Mouse (Mus musculus): ENCODE measurements around the gene Fkbp7.
A peak's percentile ranks its signal among the peaks of the same experiment; 100 is the strongest.

Gene Fkbp7

GRCm38 (mm10) chr2:76672966-76673392 is at the start of gene Fkbp7:
Fkbp7 (minus strand) TSS chr2:76673116.
- peak; percentile 91 for DNase-seq

DNA sequence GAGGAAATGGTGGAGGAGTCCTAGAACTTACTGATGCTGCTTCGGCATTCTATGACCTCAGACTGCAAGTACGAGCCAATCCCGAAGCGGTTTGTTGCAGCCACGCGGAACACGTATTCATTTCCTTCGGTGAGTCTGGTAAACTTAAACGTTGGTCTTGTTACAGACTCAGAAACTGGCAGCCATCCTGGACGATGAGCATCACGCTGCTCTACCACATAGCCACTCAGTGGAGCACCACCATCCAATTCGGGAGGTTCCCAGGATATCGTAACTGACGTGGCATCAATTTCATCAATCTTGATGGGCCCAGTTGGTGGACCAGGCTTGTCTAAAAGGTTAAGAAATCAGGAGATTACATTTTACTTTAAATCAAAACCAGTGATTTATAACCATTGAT is 46.7 kb upstream of the Fkbp7 start:
- no peak for DNase-seq

- DNase-seq, result no peak
Observed at GRCm38 (mm10) chr2:76714984-76715383, 42.1 kb upstream of the Fkbp7 start.

DNA sequence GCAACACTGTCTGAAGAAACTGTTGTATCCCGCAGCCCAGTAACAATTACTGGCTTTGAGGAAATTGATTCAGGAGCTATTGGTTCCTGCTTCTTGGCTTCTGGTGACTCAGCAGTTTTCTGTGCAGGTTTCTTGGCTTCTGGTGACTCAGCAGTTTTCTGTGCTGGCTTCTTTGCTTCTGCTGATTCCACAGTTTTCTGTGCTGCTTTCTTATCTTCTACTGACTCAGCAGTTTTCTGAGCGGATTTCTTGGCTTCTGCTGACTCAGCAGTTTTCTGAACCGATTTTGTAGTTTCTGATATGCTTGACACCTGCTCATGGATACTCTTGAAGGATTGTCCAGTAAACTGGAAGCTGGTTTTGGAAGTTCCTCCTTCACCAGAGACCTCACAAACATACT is 35.6 kb upstream of the Fkbp7 start:
- no peak for DNase-seq

GRCm38 (mm10) chr2:76705655-76706054 is 32.7 kb upstream of the Fkbp7 start:
- DNase-seq, result no peak

GRCm38 (mm10) chr2:76702751-76703150 is 29.8 kb upstream of the Fkbp7 start:
- no peak for DNase-seq

- DNase-seq, result no peak
Observed at GRCm38 (mm10) chr2:76702188-76702587, 29.3 kb upstream of the Fkbp7 start.

GRCm38 (mm10) chr2:76695290-76695689 is 22.4 kb upstream of the Fkbp7 start:
- DNase-seq, result no peak

DNA sequence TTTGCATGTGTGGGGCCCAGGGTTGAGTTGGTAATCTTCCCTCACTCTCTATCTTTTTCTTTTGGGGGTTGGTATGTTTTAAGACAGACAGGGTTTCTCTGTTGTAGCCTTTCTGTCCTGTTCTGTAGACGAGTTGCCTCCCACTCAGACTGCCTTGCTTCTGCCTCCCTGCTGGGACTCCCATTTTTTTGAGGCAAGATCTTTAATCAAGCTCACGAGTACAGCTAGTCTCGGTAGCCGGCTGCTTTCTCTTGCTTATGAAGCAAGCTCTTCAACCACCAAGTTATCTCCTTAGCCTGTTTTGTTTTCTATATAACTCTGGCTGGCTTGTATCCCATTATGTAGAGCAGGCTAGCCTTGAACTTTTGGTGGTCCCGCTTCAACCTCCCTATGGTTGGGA is 20.8 kb upstream of the Fkbp7 start:
- no peak for DNase-seq

- no peak for DNase-seq
Observed at GRCm38 (mm10) chr2:76690436-76691204, 17.7 kb upstream of the Fkbp7 start.

GRCm38 (mm10) chr2:76688162-76688561 is 15.2 kb upstream of the Fkbp7 start:
- DNase-seq, result no peak

DNA sequence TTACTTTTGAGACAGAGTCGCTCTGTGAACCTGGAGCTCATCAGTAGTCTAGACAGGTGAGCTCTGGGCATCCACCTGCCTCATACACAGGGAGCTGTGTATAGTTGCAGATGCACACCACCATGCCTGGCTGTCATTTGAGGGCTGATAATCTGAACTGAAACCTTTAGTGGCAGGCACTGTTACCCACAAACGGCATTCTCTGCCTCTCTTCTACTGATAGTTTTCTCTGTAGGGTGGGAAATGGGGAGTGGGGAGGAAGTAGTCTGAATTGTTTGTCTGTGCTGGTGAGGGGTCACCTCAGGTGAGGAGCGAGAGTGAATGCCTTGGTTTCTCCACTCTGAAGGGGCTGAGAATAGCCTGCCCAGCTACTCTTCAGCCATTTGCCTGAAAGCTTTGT is 14.7 kb upstream of the Fkbp7 start:
- no peak for DNase-seq

GRCm38 (mm10) chr2:76686986-76687385 is 14.1 kb upstream of the Fkbp7 start:
- no peak for DNase-seq

- no peak for DNase-seq
Observed at GRCm38 (mm10) chr2:76682301-76682700, 9.4 kb upstream of the Fkbp7 start.

- DNase-seq, result no peak
Observed at GRCm38 (mm10) chr2:76676401-76677226, 3.7 kb upstream of the Fkbp7 start.

- no peak for DNase-seq
Observed at GRCm38 (mm10) chr2:76675949-76676348, 3.0 kb upstream of the Fkbp7 start.

DNA sequence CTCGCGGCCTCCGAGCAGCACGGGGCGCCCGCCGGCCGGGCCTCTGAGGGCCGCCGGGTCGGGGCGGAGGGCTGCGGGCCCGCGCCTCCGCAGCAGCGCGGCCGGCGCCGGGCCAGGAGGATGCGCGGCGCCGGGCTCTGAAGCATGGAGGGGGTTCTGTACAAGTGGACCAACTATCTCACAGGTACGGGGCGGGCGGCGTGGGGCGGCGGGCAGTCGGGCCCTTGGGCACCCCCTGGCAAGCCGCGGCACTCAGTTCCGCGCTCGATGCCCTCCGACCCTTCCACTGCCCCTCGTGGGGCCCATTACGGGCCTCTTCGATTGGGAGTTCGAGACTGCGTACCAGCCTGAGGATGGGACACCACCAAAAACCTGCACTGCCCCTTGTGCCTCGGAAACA is 2.5 kb upstream of the Fkbp7 start:
- peak; percentile 42 for DNase-seq

DNA sequence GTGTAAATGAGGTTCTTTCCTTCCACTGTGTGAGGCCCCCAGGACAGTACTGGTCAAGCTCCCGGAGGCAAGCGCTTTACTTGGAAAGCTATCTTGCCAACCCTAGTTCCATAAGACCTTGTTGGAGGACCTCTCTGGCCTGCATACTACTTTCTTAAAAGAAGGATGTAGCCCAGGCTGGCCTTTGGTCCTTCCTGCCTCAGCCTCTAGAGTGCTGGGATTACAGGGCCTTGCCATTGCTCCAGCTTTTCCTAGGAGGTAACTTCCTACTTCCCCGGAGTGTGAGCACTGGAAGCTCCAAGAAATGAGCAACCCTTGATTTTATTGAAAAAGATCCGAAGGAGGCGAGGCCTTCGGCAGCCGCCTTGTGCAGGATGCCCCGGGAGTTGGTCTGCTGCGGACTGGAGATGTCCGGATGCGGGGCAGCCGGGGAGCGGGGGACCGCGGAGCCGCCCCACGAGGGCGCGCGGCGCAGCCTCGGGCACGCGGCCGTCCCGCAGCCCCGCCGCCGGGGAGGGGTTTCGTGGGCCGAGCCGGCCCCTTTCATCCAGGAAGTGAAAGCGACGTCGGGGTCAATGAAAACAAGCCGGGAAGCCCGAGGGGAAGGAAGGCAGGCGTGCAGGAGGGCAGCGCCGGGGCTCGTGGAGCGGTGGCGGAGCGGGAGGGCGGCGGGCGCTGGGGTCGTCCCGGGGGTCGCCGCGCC is 2.0 kb upstream of the Fkbp7 start, which contains the start of gene Plekha3:
TSS of gene Plekha3 (plus strand) at position 557 of the 703 bp plus-strand sequence.
- DNase-seq, result peak; percentile 83

DNA sequence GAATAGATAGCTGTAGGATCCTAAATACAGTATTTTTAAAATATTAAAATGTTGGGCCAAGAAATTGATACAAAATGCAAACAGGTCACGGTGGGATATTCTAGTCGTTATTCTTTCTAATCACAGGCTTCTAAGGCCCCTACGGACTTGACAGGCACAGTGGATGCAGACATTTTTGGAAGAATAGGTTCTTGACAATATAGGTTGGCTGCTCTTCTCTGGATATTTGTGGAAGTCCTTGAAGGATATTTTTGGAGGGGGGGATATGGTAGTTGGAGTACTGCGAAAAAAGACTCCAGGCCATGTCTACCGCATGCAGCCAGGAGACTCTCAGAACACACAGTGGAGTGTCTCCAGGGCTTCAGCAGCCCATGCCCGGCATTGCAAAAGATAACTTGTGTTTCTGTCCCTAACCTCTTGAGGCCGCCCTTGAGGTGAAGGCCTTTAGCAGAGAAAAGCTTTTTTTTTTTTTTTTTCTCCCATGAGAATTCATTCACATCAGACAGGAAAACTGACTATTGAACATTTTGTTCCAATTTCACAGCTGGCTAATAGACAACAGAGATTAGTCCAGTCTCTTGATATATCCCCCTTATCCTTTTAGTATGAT is 661 bp upstream of the Fkbp7 start:
- DNase-seq, result peak; percentile 79

DNA sequence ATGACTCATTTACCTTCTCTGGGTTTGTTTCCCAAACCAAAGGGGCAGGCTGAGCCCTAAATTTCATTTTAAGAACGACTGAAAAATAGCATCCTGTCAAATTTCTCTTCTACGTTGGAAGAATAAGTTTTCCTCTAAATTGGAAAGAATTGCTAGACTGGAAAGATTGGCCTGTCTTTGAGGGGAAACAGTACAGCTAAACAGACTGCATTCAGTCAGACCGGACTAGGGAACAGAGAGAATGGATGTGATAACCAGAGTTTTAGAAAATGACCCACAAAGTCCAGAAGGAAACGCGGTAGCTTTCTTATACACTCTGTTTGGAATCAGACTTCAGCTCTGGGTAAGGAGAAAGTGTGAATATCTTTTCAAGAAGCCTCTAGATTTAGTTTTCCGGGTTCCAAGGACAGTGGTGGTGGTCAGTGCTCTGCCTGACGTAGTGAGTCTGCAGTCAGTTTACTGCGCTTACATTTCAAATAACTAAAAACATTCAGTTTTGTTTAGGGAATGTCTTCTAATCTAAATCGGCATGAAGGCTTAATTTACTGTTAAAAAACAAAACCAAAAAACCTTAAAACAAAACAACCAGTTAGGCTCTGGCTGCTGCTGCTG is 676 bp downstream of the Fkbp7 start:
- DNase-seq, result no peak

- no peak for DNase-seq
Observed at GRCm38 (mm10) chr2:76671641-76672040, 1.3 kb downstream of the Fkbp7 start.

DNA sequence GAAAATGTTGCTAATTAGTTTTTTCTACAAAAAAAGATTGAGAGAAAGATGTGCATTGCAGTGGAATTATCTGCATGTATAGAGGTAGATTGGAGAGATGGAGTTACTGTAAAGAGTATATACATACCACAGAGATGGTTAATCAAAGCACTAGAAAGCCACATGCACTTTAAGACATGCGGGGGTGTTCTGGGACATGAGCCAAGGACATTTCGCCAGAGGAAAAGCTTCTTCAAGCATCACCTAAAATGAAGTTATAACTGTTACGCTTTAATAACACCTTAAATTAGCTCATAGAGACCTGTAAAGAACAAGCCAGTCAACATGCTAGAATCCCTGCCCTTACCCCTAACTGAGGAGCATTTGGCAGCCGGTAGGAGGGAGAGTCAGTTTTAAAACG is 5.7 kb downstream of the Fkbp7 start:
- no peak for DNase-seq

GRCm38 (mm10) chr2:76665531-76665930 is 7.4 kb downstream of the Fkbp7 start:
- DNase-seq, result no peak
